Mouse (Mus musculus) large intestine, adult 2 months (tissue): ENCODE measurements around the gene Cmtm2b. TPM values are rescaled to one million over a fixed set of nuclear protein-coding genes. Genes with fewer than 3 reads are reported as not detected.

ENCODE experiments used
- DNase-seq: peaks from one replicate; pipeline ENCODE4 v3.0.0-alpha.2; 2012; ENCODE audit warnings: low read depth, low spot score
- WGBS: fragments of 180-500 bp; shearing (Covaris S2); methylation state at CpG from one replicate; pipeline ENCODE4 v1.1.7; 2018; 5-methylcytosine and 5-hydroxymethylcytosine counted together
- polyA plus RNA-seq: library from polyadenylated mRNA; depleted of rRNA; stranded (reverse); fragments of >200 nt; gene quantifications from 2 replicates; pipeline ENCODE4 v1.2.3, GENCODE M21; 2012; rRNA removed

Gene Cmtm2b
- polyA plus RNA-seq, 1 experiment, result not detected

DNA sequence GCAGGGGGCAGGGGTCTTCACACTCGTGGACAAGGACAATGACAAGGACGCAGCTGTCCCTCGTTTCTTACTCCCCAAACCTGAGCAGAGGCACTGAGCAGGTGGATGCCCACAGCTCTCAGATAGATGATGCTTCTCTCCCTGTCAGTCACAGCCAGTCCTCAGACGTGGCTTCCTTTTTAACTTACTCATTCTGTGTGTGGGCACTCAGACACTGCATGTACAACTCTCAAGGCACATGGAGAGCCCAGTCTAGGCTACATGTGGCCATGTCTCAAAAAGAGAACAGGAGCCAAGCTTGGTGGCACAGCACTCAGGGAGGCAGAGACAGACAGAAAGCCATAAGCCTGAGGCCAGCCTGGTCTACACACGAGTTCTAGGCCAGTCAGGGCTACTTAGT lies 53.9 kb downstream of the Cmtm2b start:
- WGBS, result 51% methylated on average over 5 of the region's 5 CpGs
- no peak for DNase-seq

DNA sequence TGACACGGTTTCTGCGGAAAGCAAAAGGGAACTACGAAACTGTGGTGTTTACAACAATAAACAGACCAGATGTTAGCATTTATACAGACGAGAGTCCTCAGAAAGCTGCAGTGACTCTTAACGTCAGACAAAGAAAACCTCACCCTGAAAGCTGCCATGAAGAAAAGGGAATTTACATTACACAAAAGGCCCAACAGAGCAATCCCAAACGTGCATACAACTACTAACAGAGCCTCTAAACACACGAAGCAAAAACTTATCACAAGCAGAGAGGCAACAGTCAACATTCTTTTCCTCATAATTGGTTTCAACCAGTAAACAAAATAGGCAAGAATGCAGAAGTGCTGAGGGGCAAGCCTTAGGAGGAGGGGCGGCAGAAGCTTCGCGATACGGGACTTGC lies 54.6 kb downstream of the Cmtm2b start:
- DNase-seq, result no peak
- 61% methylated on average over 11 of the region's 11 CpGs for WGBS

GRCm38 (mm10) chr8:104379301-104379836 lies 57.3 kb downstream of the Cmtm2b start:
- DNase-seq, result no peak
- WGBS, result 80% methylated on average over 10 of the region's 10 CpGs

- DNase-seq, result no peak
- WGBS, result 91% methylated on average over 7 of the region's 7 CpGs
Measured at GRCm38 (mm10) chr8:104380269-104380668, 58.2 kb downstream of the Cmtm2b start.

Other genes with a start within 250 kb of the Cmtm2b start
- 9.0 and 14.2 TPM in 2 replicates for gene Cdh5, start 220.6 kb upstream of the Cmtm2b start, polyA plus RNA-seq
- 4.9 and 5.2 TPM in 2 replicates for gene Bean1, start 151.8 kb upstream of the Cmtm2b start, polyA plus RNA-seq
- 8.8 and 9.0 TPM in 2 replicates for gene Tk2, start 73.7 kb upstream of the Cmtm2b start, polyA plus RNA-seq
- 2.8 and 4.1 TPM in 2 replicates for gene Cklf, start 71.4 kb upstream of the Cmtm2b start, polyA plus RNA-seq
- not detected in 2 replicates for gene Cmtm2a, start 29.0 kb upstream of the Cmtm2b start, polyA plus RNA-seq
- not detected in 2 replicates for gene Gm45711, start 12.1 kb upstream of the Cmtm2b start, polyA plus RNA-seq
- gene Cmtm1, start 12.1 kb upstream of the Cmtm2b start, polyA plus RNA-seq, result not detected in 2 replicates
- not detected in 2 replicates for gene Gm11020, start 663 bp upstream of the Cmtm2b start, polyA plus RNA-seq
- 20.9 and 24.8 TPM in 2 replicates for gene Cmtm3, start 17.2 kb downstream of the Cmtm2b start, polyA plus RNA-seq
- 20.9 and 29.5 TPM in 2 replicates for gene Cmtm4, start 73.6 kb downstream of the Cmtm2b start, polyA plus RNA-seq
- gene Dync1li2, start 120.8 kb downstream of the Cmtm2b start, polyA plus RNA-seq, result 9.9 and 12.2 TPM in 2 replicates
- 0.02 and 0.04 TPM in 2 replicates for gene Terb1, start 187.7 kb downstream of the Cmtm2b start, polyA plus RNA-seq
- 9.9 and 10.4 TPM in 2 replicates for gene Nae1, start 212.4 kb downstream of the Cmtm2b start, polyA plus RNA-seq
- gene Car7, start 212.5 kb downstream of the Cmtm2b start, polyA plus RNA-seq, result 1.4 and 1.9 TPM in 2 replicates